Mouse (Mus musculus) kidney, adult 2 months (tissue): ENCODE measurements at regions not wholly inside any gene's neighbourhood (a gene's known extent, or its start where the extent isn't known, plus 50 kb on each side); places are given as distances from the start of the nearest gene placed in this dataset.

Experiments
- CTCF ChIP-seq: fragments of 200-500 bp; conservative IDR thresholded peaks from 2 replicates; pipeline ENCODE4 v1.5.1; 2011; ENCODE audit warnings: low read depth, mild to moderate bottlenecking, control low read depth, low read length, moderate library complexity, mixed read lengths; ENCODE audit not compliant: insufficient read depth, insufficient read length
- POLR2A ChIP-seq: fragments of 200-500 bp; IDR thresholded peaks from one replicate; pipeline ENCODE4 v1.6.1; 2011; ENCODE audit warnings: low read depth, low read length, control low read depth

DNA sequence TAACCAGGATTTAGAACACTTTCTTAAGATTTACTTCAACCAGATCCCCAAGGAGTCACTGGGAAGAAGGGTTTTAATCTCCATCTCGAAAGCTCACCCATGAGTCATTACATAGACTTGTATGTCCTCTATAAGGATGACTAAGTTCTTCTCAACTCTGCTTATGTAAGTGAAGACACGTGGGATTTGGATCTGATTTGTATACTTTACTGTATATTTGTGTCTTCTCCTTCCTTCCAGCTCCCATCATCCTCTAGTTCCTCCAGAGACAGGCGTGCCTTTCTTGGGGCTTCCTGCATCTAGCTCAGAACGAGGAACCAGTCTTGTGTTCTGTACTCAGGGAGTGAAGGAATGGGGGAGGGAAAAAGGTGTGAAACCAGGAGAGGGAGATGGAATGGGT, 127.5 kb upstream of the Rnaseh2b start:
- no peak for TF ChIP-seq CTCF
- no peak for TF ChIP-seq POLR2A
